Mouse (Mus musculus) neural tube, embryonic 15.5 days (tissue): ENCODE results near the gene Utp20. TPM values are rescaled to one million over a fixed set of nuclear protein-coding genes. Genes with fewer than 3 reads are reported as not detected.
A peak's percentile ranks its signal among the peaks of the same experiment; 100 is the strongest.

Source experiments
- ATAC-seq: fragments of 200-750 bp; cut with Nextera tagmentation; 2 replicates; pipeline ENCODE4 v1.8.0; 2017; ENCODE audit warnings: mild to moderate bottlenecking, moderate TSS enrichment, moderate library complexity; ENCODE audit not compliant: low FRiP score
- H3K27ac ChIP-seq: fragments of 300-500 bp; sonication (generic); replicated peaks from 2 replicates; pipeline ENCODE4 v1.5.1; 2015; ENCODE audit warnings: mild to moderate bottlenecking, inconsistent platforms
- H3K27me3 ChIP-seq: fragments of 300-500 bp; sonication (generic); replicated peaks from 2 replicates; pipeline ENCODE4 v1.6.1; 2015; ENCODE audit warnings: inconsistent platforms
- H3K36me3 ChIP-seq: fragments of 300-500 bp; sonication (generic); 2 replicates; pipeline ENCODE4 v1.6.1; 2015; ENCODE audit warnings: inconsistent platforms
- H3K4me1 ChIP-seq: fragments of 300-500 bp; sonication (generic); 2 replicates; pipeline ENCODE4 v1.6.1; 2015; ENCODE audit warnings: inconsistent platforms
- H3K4me2 ChIP-seq: fragments of 300-500 bp; sonication (generic); 2 replicates; pipeline ENCODE4 v1.6.1; 2015; ENCODE audit warnings: inconsistent platforms, mild to moderate bottlenecking, moderate library complexity
- H3K4me3 ChIP-seq: fragments of 300-500 bp; sonication (generic); replicated peaks from 2 replicates; pipeline ENCODE4 v1.5.1; 2015; ENCODE audit warnings: mild to moderate bottlenecking, inconsistent platforms
- H3K9ac ChIP-seq: fragments of 300-500 bp; sonication (generic); replicated peaks from 2 replicates; pipeline ENCODE4 v1.6.1; 2015; ENCODE audit warnings: mild to moderate bottlenecking, inconsistent platforms
- H3K9me3 ChIP-seq: fragments of 300-500 bp; sonication (generic); replicated peaks from 2 replicates; pipeline ENCODE4 v1.6.1; 2016; ENCODE audit warnings: inconsistent platforms
- WGBS: fragments of 180-500 bp; shearing (Covaris S2); methylation state at CpG from one replicate; pipeline ENCODE4 v1.1.7; 2015; ENCODE audit warnings: mixed read lengths; 5-methylcytosine and 5-hydroxymethylcytosine counted together
- polyA plus RNA-seq: library from polyadenylated mRNA; unstranded; fragments of >200 nt; fragmentation: Nextera tagmentation; extraction: Ambion mirVana; gene quantifications from 2 replicates; pipeline ENCODE4 v1.2.1, GENCODE M21; 2015

Utp20 gene
- 8.2 and 11.3 TPM in 2 replicates for polyA plus RNA-seq

- Histone ChIP-seq H3K36me3 (peaks cover 25% of the 10 kb centered on the region), H3K9ac (peak within 1 kb of the TSS; percentile 59), H3K4me1 (peaks cover 11% of the 10 kb centered on the region), H3K9me3 (no peaks in the 10 kb centered on the region), H3K27me3 (no peaks in the 10 kb centered on the region), H3K4me3 (peak within 1 kb of the TSS; percentile 97), H3K27ac (no peak within 1 kb of the TSS; the same call in 1 of the 2 replicates), H3K4me2 (peak within 1 kb of the TSS; percentile 88)
- ATAC-seq: peak; percentile 100
- under 1% methylated on average over 44 of the region's 44 CpGs for WGBS
Observed at GRCm38 (mm10) chr10:88826188-88826946, at the start of gene Utp20. TSS of gene Utp20 (minus strand) at chr10:88826804.

GRCm38 (mm10) chr10:88874870-88875269 lies 48.3 kb upstream of the Utp20 start:
- no peak overlapping the region for H3K4me2 ChIP-seq
- H3K36me3 ChIP-seq: no peaks in the 10 kb centered on the region
- no peaks in the 10 kb centered on the region for H3K9me3 ChIP-seq
- no peaks in the 10 kb centered on the region for H3K27me3 ChIP-seq
- 75% methylated on average over 5 of the region's 5 CpGs for WGBS
- no peaks in the 10 kb centered on the region for H3K4me1 ChIP-seq
- no peak overlapping the region for H3K27ac ChIP-seq
- H3K4me3 ChIP-seq: no peak overlapping the region
- ATAC-seq: no peak
- H3K9ac ChIP-seq: no peak overlapping the region

GRCm38 (mm10) chr10:88866017-88866416 lies 39.4 kb upstream of the Utp20 start:
- H3K4me3 ChIP-seq: no peak overlapping the region
- no peak for ATAC-seq
- no peaks in the 10 kb centered on the region for H3K4me1 ChIP-seq
- 67% methylated on average over 2 of the region's 2 CpGs for WGBS
- no peak overlapping the region for H3K4me2 ChIP-seq
- no peaks in the 10 kb centered on the region for H3K36me3 ChIP-seq
- H3K9me3 ChIP-seq: no peaks in the 10 kb centered on the region
- no peak overlapping the region for H3K9ac ChIP-seq
- H3K27me3 ChIP-seq: no peaks in the 10 kb centered on the region
- H3K27ac ChIP-seq: no peak overlapping the region

GRCm38 (mm10) chr10:88862293-88862692 lies 35.7 kb upstream of the Utp20 start:
- no peaks in the 10 kb centered on the region for H3K9me3 ChIP-seq
- WGBS: 95% methylated on average over 5 of the region's 5 CpGs
- no peak for ATAC-seq
- no peak overlapping the region for H3K4me2 ChIP-seq
- H3K27ac ChIP-seq: no peak overlapping the region
- H3K36me3 ChIP-seq: no peaks in the 10 kb centered on the region
- H3K27me3 ChIP-seq: no peaks in the 10 kb centered on the region
- no peaks in the 10 kb centered on the region for H3K4me1 ChIP-seq
- H3K4me3 ChIP-seq: no peak overlapping the region
- H3K9ac ChIP-seq: no peak overlapping the region

- Histone ChIP-seq H3K36me3 (no peaks in the 10 kb centered on the region), H3K4me2 (no peak overlapping the region), H3K9me3 (no peaks in the 10 kb centered on the region), H3K4me1 (no peaks in the 10 kb centered on the region), H3K4me3 (no peak overlapping the region), H3K9ac (no peak overlapping the region), H3K27me3 (no peaks in the 10 kb centered on the region), H3K27ac (no peak overlapping the region)
- ATAC-seq: no peak
Observed at GRCm38 (mm10) chr10:88861416-88861815, 34.8 kb upstream of the Utp20 start.

- WGBS: 75% methylated on average over 3 of the region's 3 CpGs
- Histone ChIP-seq H3K4me2 (no peak overlapping the region), H3K9ac (no peak overlapping the region), H3K36me3 (no peaks in the 10 kb centered on the region), H3K27me3 (no peaks in the 10 kb centered on the region), H3K4me3 (no peak overlapping the region), H3K9me3 (no peaks in the 10 kb centered on the region), H3K27ac (no peak overlapping the region), H3K4me1 (no peaks in the 10 kb centered on the region)
- no peak for ATAC-seq
Observed at GRCm38 (mm10) chr10:88860911-88861310, 34.3 kb upstream of the Utp20 start.

GRCm38 (mm10) chr10:88853326-88853725 lies 26.7 kb upstream of the Utp20 start:
- ATAC-seq: no peak
- H3K9ac ChIP-seq: no peak overlapping the region
- no peaks in the 10 kb centered on the region for H3K27me3 ChIP-seq
- 83% methylated on average over 7 of the region's 7 CpGs for WGBS
- H3K36me3 ChIP-seq: no peaks in the 10 kb centered on the region
- no peak overlapping the region for H3K27ac ChIP-seq
- no peaks in the 10 kb centered on the region for H3K9me3 ChIP-seq
- no peaks in the 10 kb centered on the region for H3K4me1 ChIP-seq
- no peak overlapping the region for H3K4me3 ChIP-seq
- no peak overlapping the region for H3K4me2 ChIP-seq

- no peaks in the 10 kb centered on the region for H3K9me3 ChIP-seq
- H3K9ac ChIP-seq: no peak overlapping the region
- no peak overlapping the region for H3K4me3 ChIP-seq
- ATAC-seq: no peak
- no peak overlapping the region for H3K27ac ChIP-seq
- H3K4me2 ChIP-seq: no peak overlapping the region
- WGBS: 87% methylated on average over 4 of the region's 4 CpGs
- no peaks in the 10 kb centered on the region for H3K36me3 ChIP-seq
- H3K4me1 ChIP-seq: no peaks in the 10 kb centered on the region
- no peaks in the 10 kb centered on the region for H3K27me3 ChIP-seq
Observed at GRCm38 (mm10) chr10:88849976-88850375, 23.4 kb upstream of the Utp20 start.

- 91% methylated on average over 7 of the region's 7 CpGs for WGBS
- Histone ChIP-seq H3K4me3 (no peak overlapping the region), H3K27me3 (no peaks in the 10 kb centered on the region), H3K4me2 (no peak overlapping the region), H3K27ac (no peak overlapping the region), H3K9ac (no peak overlapping the region), H3K36me3 (no peaks in the 10 kb centered on the region), H3K9me3 (no peaks in the 10 kb centered on the region), H3K4me1 (no peaks in the 10 kb centered on the region)
- no peak for ATAC-seq
Observed at GRCm38 (mm10) chr10:88848876-88849476, 22.4 kb upstream of the Utp20 start.

GRCm38 (mm10) chr10:88834227-88834626 lies 7.6 kb upstream of the Utp20 start:
- no peaks in the 10 kb centered on the region for H3K4me1 ChIP-seq
- no peaks in the 10 kb centered on the region for H3K27me3 ChIP-seq
- 66% methylated on average over 2 of the region's 2 CpGs for WGBS
- H3K4me2 ChIP-seq: no peak overlapping the region
- no peaks in the 10 kb centered on the region for H3K9me3 ChIP-seq
- ATAC-seq: no peak
- H3K9ac ChIP-seq: no peak overlapping the region
- H3K4me3 ChIP-seq: no peak overlapping the region
- no peak overlapping the region for H3K27ac ChIP-seq
- H3K36me3 ChIP-seq: no peaks in the 10 kb centered on the region

- no peak overlapping the region for H3K9ac ChIP-seq
- H3K4me2 ChIP-seq: no peak overlapping the region
- H3K9me3 ChIP-seq: no peaks in the 10 kb centered on the region
- no peak overlapping the region for H3K27ac ChIP-seq
- H3K36me3 ChIP-seq: peaks cover 14% of the 10 kb centered on the region
- no peak for ATAC-seq
- peaks cover 11% of the 10 kb centered on the region for H3K4me1 ChIP-seq
- no peak overlapping the region for H3K4me3 ChIP-seq
- H3K27me3 ChIP-seq: no peaks in the 10 kb centered on the region
Observed at GRCm38 (mm10) chr10:88828361-88828760, 1.8 kb upstream of the Utp20 start.

GRCm38 (mm10) chr10:88827596-88827995 lies 992 bp upstream of the Utp20 start:
- peaks cover 20% of the 10 kb centered on the region for H3K36me3 ChIP-seq
- peaks cover 11% of the 10 kb centered on the region for H3K4me1 ChIP-seq
- H3K27me3 ChIP-seq: no peaks in the 10 kb centered on the region
- H3K27ac ChIP-seq: no peak overlapping the region
- H3K9ac ChIP-seq: no peak overlapping the region
- peak overlapping the region; percentile 88 for H3K4me2 ChIP-seq
- peak overlapping the region; percentile 97 for H3K4me3 ChIP-seq
- H3K9me3 ChIP-seq: no peaks in the 10 kb centered on the region
- ATAC-seq: no peak
- WGBS: 93% methylated on average over 4 of the region's 4 CpGs
